In the genomic region with DNA sequence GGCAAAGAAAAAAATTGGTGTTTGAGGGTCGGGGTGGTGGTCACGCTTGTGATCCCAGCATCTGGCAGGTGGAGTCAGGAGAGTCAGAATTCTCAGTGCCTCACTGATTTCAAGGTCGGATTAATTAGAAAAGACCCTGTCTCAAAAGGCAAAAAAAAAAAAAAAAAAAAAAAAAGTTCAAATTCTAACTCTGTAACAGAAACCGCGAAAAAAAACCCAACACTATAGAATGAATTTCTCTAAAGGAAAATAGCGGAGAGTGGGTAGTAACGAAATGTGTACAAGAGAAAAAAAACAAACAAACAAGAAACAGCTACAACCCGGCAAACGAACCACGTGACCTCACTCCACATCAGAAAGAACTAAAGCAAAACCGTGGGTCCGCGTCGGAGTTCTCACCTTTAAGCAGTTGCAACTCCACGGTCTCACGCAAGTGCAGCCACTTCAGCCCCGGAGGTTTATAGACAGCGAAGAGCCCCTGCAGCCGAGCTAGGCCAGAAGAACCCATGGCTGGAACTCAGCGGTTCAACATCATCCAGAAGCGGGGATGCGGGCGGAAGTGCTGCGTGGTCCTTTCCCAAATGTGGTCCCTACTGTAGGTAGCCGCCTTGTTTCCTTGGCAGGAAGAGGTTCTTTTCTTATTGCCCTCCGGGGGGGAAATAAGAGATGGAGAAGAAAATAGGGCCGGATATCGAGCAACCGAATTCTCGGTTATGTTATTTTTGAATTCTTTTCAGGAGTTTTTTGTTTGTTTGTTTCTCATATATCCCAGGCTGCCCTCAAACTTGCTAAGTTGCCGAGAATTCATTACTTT, we compare ENCODE assay signal across 8 mouse cellular contexts. TPM values are rescaled to one million over a fixed set of nuclear protein-coding genes. Genes with fewer than 3 reads are reported as not detected.
DNase-seq lines count a peak whose midpoint lies in the region; ATAC-seq lines count a peak whose summit lies in the region.

Gene Coq4 (plus strand): TSS at position 390 of the 814 bp plus-strand sequence.

- ATAC-seq in hindbrain, embryonic 16.5 days, result peak; percentile 86

- peaks cover 28% of the 10 kb centered on the region for H3K36me3 ChIP-seq in hindbrain, embryonic 16.5 days (ENCODE audit: control insufficient read depth, insufficient read depth, low read length)
- H3K36me3 ChIP-seq in macrophage (ENCODE audit: inconsistent target), result peaks cover 30% of the 10 kb centered on the region

- H3K9me3 ChIP-seq in hindbrain, embryonic 16.5 days (ENCODE audit: control insufficient read depth, low read length), result no peaks in the 10 kb centered on the region

- peak; percentile 91 for DNase-seq in T-cell, adult 2 months (ENCODE audit: low spot score)
- DNase-seq in cerebellum, postnatal 36 days, result peak; percentile 89 to 93
- peak; percentile 93 for DNase-seq in gastrocnemius, adult 18-20 months (ENCODE audit: low spot score)
- DNase-seq in left cerebral cortex, adult 18-20 months (ENCODE audit: low spot score in 2 of 2), result peak; percentile 91 to 93
- peak; percentile 95 for DNase-seq in right cerebral cortex, adult 18-20 months
- DNase-seq in urinary bladder, postnatal 10 days (ENCODE audit: low spot score), result peak; percentile 32

- peak within 1 kb of the TSS; percentile 60 for H3K27ac ChIP-seq in hindbrain, embryonic 16.5 days (ENCODE audit: low read depth, low read length)
- H3K27ac ChIP-seq in macrophage, result peak within 1 kb of the TSS; percentile 52

- 2% methylated on average over 31 of the region's 31 CpGs for WGBS in hindbrain, embryonic 16.5 days
- WGBS in macrophage (ENCODE audit: missing documents), result 1% methylated on average over 30 of the region's 31 CpGs

- peak within 1 kb of the TSS; percentile 64 for H3K4me2 ChIP-seq in hindbrain, embryonic 16.5 days (ENCODE audit: low read length)

- H3K9ac ChIP-seq in hindbrain, embryonic 16.5 days (ENCODE audit: low read depth, low read length), result peak within 1 kb of the TSS; percentile 74

- peak within 1 kb of the TSS; percentile 57 for H3K4me3 ChIP-seq in hindbrain, embryonic 16.5 days (ENCODE audit: low read length)
- peak within 1 kb of the TSS; percentile 62 for H3K4me3 ChIP-seq in macrophage (ENCODE audit: inconsistent target)

- peaks cover 15% of the 10 kb centered on the region for H3K4me1 ChIP-seq in hindbrain, embryonic 16.5 days (ENCODE audit: control insufficient read depth, insufficient read depth, low read depth, low read length)

- H3K79me2 ChIP-seq in macrophage (ENCODE audit: inconsistent target), result peaks cover 23% of the 10 kb centered on the region

- no peaks in the 10 kb centered on the region for H3K27me3 ChIP-seq in hindbrain, embryonic 16.5 days (replicated peaks; ENCODE audit: control insufficient read depth, insufficient read depth, low read length)

RNA-seq across cellular contexts. Expression of gene Coq4, which starts in this region (rescaled TPM):
- total RNA-seq in gastrocnemius, adult 18-20 months (2021), result 1 to 10 TPM; 8.6 to 9.0 TPM
- polyA plus RNA-seq in hindbrain, embryonic 16.5 days (2015; fragmentation: Nextera tagmentation; extraction: Ambion mirVana), result 44.0 and 48.6 TPM in 2 replicates
- 10 to 100 TPM; 26.5 to 27.9 TPM for total RNA-seq in left cerebral cortex, adult 18-20 months (2021)
- total RNA-seq in macrophage (2018; cell fraction: chromatin; rRNA removed), result 10 to 100 TPM in 11 of 26 experiments, 1 to 10 TPM in 15; 1.3 to 26.3 (median 5.9) TPM
- 1 to 10 TPM; 3.2 to 6.0 (median 4.2) TPM for total RNA-seq in macrophage (2018; cell fraction: cytosol; rRNA removed)
- total RNA-seq in macrophage (2018; cell fraction: nucleus; rRNA removed), result 10 to 100 TPM in 3 of 26 experiments, 1 to 10 TPM in 23; 1.6 to 18.9 (median 4.7) TPM
- polyA plus RNA-seq in macrophage (2018), result 2.9 to 7.5 TPM (median 5.4 TPM) in 3 replicates

Comparison
In these comparisons a context has a peak if more than half of its experiments do, and no peak if none do; other contexts are left out.
1. Peak in every context shown above with its lines: DNase-seq, ATAC-seq, H3K4me3 ChIP-seq and H3K27ac ChIP-seq.
2. DNase-seq: peak in every context shown above with its lines; median percentile 95 in right cerebral cortex, adult 18-20 months; 93 in gastrocnemius, adult 18-20 months; 92 in left cerebral cortex, adult 18-20 months; 91 in T-cell, adult 2 months; 91 in cerebellum, postnatal 36 days; 32 in urinary bladder, postnatal 10 days.